Mouse (Mus musculus) bone marrow macrophage, adult 2 months (primary cell): Measurements from ENCODE around the gene Smim14.

Experiments
- CTCF ChIP-seq: IDR thresholded peaks from 2 replicates; pipeline ENCODE4 v1.5.1; 2012; ENCODE audit warnings: low read depth, mild to moderate bottlenecking, low read length, moderate library complexity
- POLR2A ChIP-seq: IDR thresholded peaks from 2 replicates; pipeline ENCODE4 v1.6.1; 2012; ENCODE audit warnings: mild to moderate bottlenecking, low read depth, low read length, borderline replicate concordance

GRCm38 (mm10) chr5:65424215-65424614 is 112.8 kb downstream of the Smim14 start:
- no peak for TF ChIP-seq CTCF
- TF ChIP-seq POLR2A: no peak
